ENCODE assay signal across 8 mouse cellular contexts in the genomic region with DNA sequence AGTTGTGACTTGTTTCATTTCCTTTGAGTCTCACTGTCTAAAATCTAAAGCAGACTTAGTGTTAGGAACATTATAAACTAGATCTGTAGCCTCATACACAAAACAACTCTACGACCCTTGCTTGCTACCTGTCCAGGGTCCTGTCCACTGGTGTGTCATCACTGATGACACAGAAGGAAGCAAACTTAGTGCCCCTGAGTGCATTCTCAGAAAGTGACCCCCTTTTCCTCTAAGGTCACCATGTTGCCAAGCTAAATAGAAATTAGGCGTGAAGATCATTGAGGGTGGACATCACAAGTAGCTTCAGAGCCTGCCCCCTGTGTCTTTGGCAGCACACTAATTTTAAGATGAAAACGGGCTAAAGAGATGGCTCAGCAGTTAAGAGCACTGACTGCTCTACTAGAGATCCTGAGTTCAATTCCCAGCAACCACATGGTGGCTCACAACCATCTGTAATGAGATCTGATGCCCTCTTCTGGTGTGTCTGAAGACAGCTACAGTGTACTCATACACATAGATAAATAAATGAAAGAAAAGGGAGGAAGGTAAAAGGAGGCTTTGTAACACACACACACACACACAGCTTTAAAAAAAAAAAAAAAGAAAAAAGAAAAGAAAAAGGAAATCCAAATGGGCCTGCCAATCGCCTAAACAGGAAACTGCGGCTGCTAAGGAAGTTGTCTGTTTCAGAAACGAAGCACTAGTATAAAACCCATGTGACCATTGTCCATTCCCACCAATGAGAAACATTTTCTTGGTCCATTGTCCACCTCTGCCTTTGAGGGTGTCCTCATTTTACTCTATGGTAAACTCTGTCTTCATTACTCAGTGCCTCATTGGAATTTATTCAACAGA. TPM values are rescaled to one million over a fixed set of nuclear protein-coding genes. Genes with fewer than 3 reads are reported as not detected.
A peak's percentile ranks its signal among the peaks of the same experiment; 100 is the strongest.
DNase-seq lines count a peak whose midpoint lies in the region; ATAC-seq and TF ChIP-seq lines count a peak whose summit lies in the region.

No protein-coding gene starts in this region.

- no peak for ATAC-seq in embryonic facial prominence, embryonic 14.5 days (ENCODE audit: low read depth)
- no peak for ATAC-seq in intestine, embryonic 16.5 days
- 0 out of 2 replicates have a peak, but pooled peaks have one; percentile 1 for ATAC-seq in neural tube, embryonic 12.5 days (ENCODE audit: low FRiP score, low read depth)

- peak overlapping the region; percentile 64 for H3K4me2 ChIP-seq in embryonic facial prominence, embryonic 14.5 days (ENCODE audit: low read depth, low read length)
- H3K4me2 ChIP-seq in intestine, embryonic 16.5 days (ENCODE audit: low read depth, low read length), result peak overlapping the region; percentile 61
- peak overlapping the region; percentile 87 for H3K4me2 ChIP-seq in neural tube, embryonic 12.5 days (replicated peaks)

- DNase-seq in left cerebral cortex, adult 2 months (ENCODE audit: extremely low spot score in 1 of 2, low spot score in 2 of 2), result no peak
- DNase-seq in left cerebral cortex, adult 9 months (ENCODE audit: low spot score in 2 of 2), result no peak
- no peak for DNase-seq in embryonic facial prominence, embryonic 14.5 days (ENCODE audit: low spot score)
- no peak for DNase-seq in layer of hippocampus, postnatal 10 days (ENCODE audit: low spot score in 2 of 2)
- no peak for DNase-seq in kidney, postnatal 36 days
- DNase-seq in retina, embryonic 14.5 days (ENCODE audit: low spot score), result no peak

- H3K9me3 ChIP-seq in embryonic facial prominence, embryonic 14.5 days (ENCODE audit: control insufficient read depth, low read length), result no peaks in the 10 kb centered on the region
- H3K9me3 ChIP-seq in intestine, embryonic 16.5 days (ENCODE audit: control insufficient read depth, low read length), result no peaks in the 10 kb centered on the region
- H3K9me3 ChIP-seq in neural tube, embryonic 12.5 days, result no peaks in the 10 kb centered on the region

- peak overlapping the region; percentile 53 for H3K9ac ChIP-seq in embryonic facial prominence, embryonic 14.5 days (ENCODE audit: low read depth, low read length)
- peak overlapping the region; percentile 60; the same call in 1 of the 2 replicates for H3K9ac ChIP-seq in intestine, embryonic 16.5 days (ENCODE audit: low read depth, low read length)
- peak overlapping the region; percentile 51; the same call in 1 of the 2 replicates for H3K9ac ChIP-seq in neural tube, embryonic 12.5 days

- H3K4me3 ChIP-seq in left cerebral cortex, adult 2 months, result peak overlapping the region; percentile 50
- H3K4me3 ChIP-seq in embryonic facial prominence, embryonic 14.5 days (ENCODE audit: low read depth, low read length), result peak overlapping the region; percentile 65
- H3K4me3 ChIP-seq in intestine, embryonic 16.5 days (ENCODE audit: low read length), result peak overlapping the region; percentile 79
- peak overlapping the region; percentile 69 for H3K4me3 ChIP-seq in neural tube, embryonic 12.5 days

- peaks cover 21% of the 10 kb centered on the region for H3K36me3 ChIP-seq in embryonic facial prominence, embryonic 14.5 days (ENCODE audit: control insufficient read depth, insufficient read depth, low read length)
- no peaks in the 10 kb centered on the region for H3K36me3 ChIP-seq in intestine, embryonic 16.5 days (ENCODE audit: control insufficient read depth, insufficient read depth, low read length)
- H3K36me3 ChIP-seq in neural tube, embryonic 12.5 days, result peaks cover 20% of the 10 kb centered on the region

- peak overlapping the region; percentile 82 for H3K27ac ChIP-seq in left cerebral cortex, adult 2 months
- H3K27ac ChIP-seq in embryonic facial prominence, embryonic 14.5 days (replicated peaks; ENCODE audit: low read depth, low read length), result peak overlapping the region; percentile 78
- H3K27ac ChIP-seq in intestine, embryonic 16.5 days (ENCODE audit: low read length), result peak overlapping the region; percentile 81
- no peak overlapping the region for H3K27ac ChIP-seq in neural tube, embryonic 12.5 days

- intact Hi-C loops in left cerebral cortex, adult 2 months (cut with DNase I), result no loop called here

- H3K4me1 ChIP-seq in embryonic facial prominence, embryonic 14.5 days (ENCODE audit: control insufficient read depth, insufficient read depth, low read length), result peaks cover 14% of the 10 kb centered on the region
- peaks cover 6% of the 10 kb centered on the region; the same call in 1 of the 2 replicates for H3K4me1 ChIP-seq in intestine, embryonic 16.5 days (ENCODE audit: control insufficient read depth, insufficient read depth, low read length)
- peaks cover 16% of the 10 kb centered on the region for H3K4me1 ChIP-seq in neural tube, embryonic 12.5 days

- no peaks in the 10 kb centered on the region for H3K27me3 ChIP-seq in embryonic facial prominence, embryonic 14.5 days (replicated peaks; ENCODE audit: control insufficient read depth, insufficient read depth, low read length)
- no peaks in the 10 kb centered on the region for H3K27me3 ChIP-seq in intestine, embryonic 16.5 days (replicated peaks; ENCODE audit: control insufficient read depth, insufficient read depth, low read length)
- no peaks in the 10 kb centered on the region for H3K27me3 ChIP-seq in neural tube, embryonic 12.5 days (replicated peaks)

- 69% methylated on average over 6 of the region's 6 CpGs for WGBS in embryonic facial prominence, embryonic 14.5 days
- 63% methylated on average over 6 of the region's 6 CpGs for WGBS in intestine, embryonic 16.5 days
- WGBS in neural tube, embryonic 12.5 days, result 76% methylated on average over 6 of the region's 6 CpGs

- no peak; the same call in none of the 2 replicates for TF ChIP-seq CTCF in left cerebral cortex, adult 2 months (IDR thresholded peaks at IDR 0.05)

RNA-seq across cellular contexts. Expression of gene Abcf2, which starts 1.1 kb away (rescaled TPM):
- 10 to 100 TPM; 82.4 to 89.0 TPM for total RNA-seq in left cerebral cortex, adult 2 months (2021)
- polyA plus RNA-seq in embryonic facial prominence, embryonic 14.5 days (2014; fragmentation: Nextera tagmentation; extraction: Ambion mirVana), result 83.7 and 96.3 TPM in 2 replicates
- polyA plus RNA-seq in intestine, embryonic 16.5 days (2015; fragmentation: Nextera tagmentation; extraction: Ambion mirVana), result 75.0 and 82.7 TPM in 2 replicates
- polyA plus RNA-seq in neural tube, embryonic 12.5 days (2016; fragmentation: Nextera tagmentation; extraction: Ambion mirVana), result 114 and 123 TPM in 2 replicates
- total RNA-seq in layer of hippocampus, postnatal 10 days (2021), result 10 to 100 TPM; 53.2 to 57.3 TPM

RNA-seq across cellular contexts. Expression of gene Chpf2, which starts 8.2 kb away (rescaled TPM):
- 10 to 100 TPM; 72.6 to 78.4 TPM for total RNA-seq in left cerebral cortex, adult 2 months (2021)
- 21.2 and 23.4 TPM in 2 replicates for polyA plus RNA-seq in embryonic facial prominence, embryonic 14.5 days (2014; fragmentation: Nextera tagmentation; extraction: Ambion mirVana)
- 16.3 and 18.0 TPM in 2 replicates for polyA plus RNA-seq in intestine, embryonic 16.5 days (2015; fragmentation: Nextera tagmentation; extraction: Ambion mirVana)
- 19.8 and 21.6 TPM in 2 replicates for polyA plus RNA-seq in neural tube, embryonic 12.5 days (2016; fragmentation: Nextera tagmentation; extraction: Ambion mirVana)
- total RNA-seq in layer of hippocampus, postnatal 10 days (2021), result 10 to 100 TPM; 54.6 to 64.1 TPM

RNA-seq across cellular contexts. Expression of gene 4931409K22Rik, which starts 21.7 kb away (rescaled TPM):
- total RNA-seq in left cerebral cortex, adult 2 months (2021), result under 1 TPM in 1 of 2 experiments, not detected in 1; 0.14 TPM
- not detected in 2 replicates for polyA plus RNA-seq in embryonic facial prominence, embryonic 14.5 days (2014; fragmentation: Nextera tagmentation; extraction: Ambion mirVana)
- not detected in 2 replicates for polyA plus RNA-seq in intestine, embryonic 16.5 days (2015; fragmentation: Nextera tagmentation; extraction: Ambion mirVana)
- polyA plus RNA-seq in neural tube, embryonic 12.5 days (2016; fragmentation: Nextera tagmentation; extraction: Ambion mirVana), result 0.15 and 0.20 TPM in 2 replicates
- total RNA-seq in layer of hippocampus, postnatal 10 days (2021), result not detected

RNA-seq across cellular contexts. Expression of gene Asb10, which starts 37.6 kb away (rescaled TPM):
- total RNA-seq in left cerebral cortex, adult 2 months (2021), result not detected
- polyA plus RNA-seq in embryonic facial prominence, embryonic 14.5 days (2014; fragmentation: Nextera tagmentation; extraction: Ambion mirVana), result 1.2 and 1.8 TPM in 2 replicates
- polyA plus RNA-seq in intestine, embryonic 16.5 days (2015; fragmentation: Nextera tagmentation; extraction: Ambion mirVana), result 0.16 and 0.29 TPM in 2 replicates
- 0.37 and 0.82 TPM in 2 replicates for polyA plus RNA-seq in neural tube, embryonic 12.5 days (2016; fragmentation: Nextera tagmentation; extraction: Ambion mirVana)
- total RNA-seq in layer of hippocampus, postnatal 10 days (2021), result under 1 TPM; 0.38 to 0.41 TPM

RNA-seq across cellular contexts. Expression of gene Smarcd3, which starts 45.9 kb away (rescaled TPM):
- 10 to 100 TPM; 90.4 to 97.4 TPM for total RNA-seq in left cerebral cortex, adult 2 months (2021)
- 48.9 and 54.7 TPM in 2 replicates for polyA plus RNA-seq in embryonic facial prominence, embryonic 14.5 days (2014; fragmentation: Nextera tagmentation; extraction: Ambion mirVana)
- 9.5 and 10.0 TPM in 2 replicates for polyA plus RNA-seq in intestine, embryonic 16.5 days (2015; fragmentation: Nextera tagmentation; extraction: Ambion mirVana)
- 82.2 and 90.6 TPM in 2 replicates for polyA plus RNA-seq in neural tube, embryonic 12.5 days (2016; fragmentation: Nextera tagmentation; extraction: Ambion mirVana)
- total RNA-seq in layer of hippocampus, postnatal 10 days (2021), result 100 to 1,000 TPM; 136 to 148 TPM
